Mouse (Mus musculus) urinary bladder, postnatal 25 days (tissue): ENCODE measurements at regions not wholly inside any gene's neighbourhood (a gene's known extent, or its start where the extent isn't known, plus 50 kb on each side); places are given as distances from the start of the nearest gene placed in this dataset.
A peak's percentile ranks its signal among the peaks of the same experiment; 100 is the strongest.

Experiments used
- DNase-seq: peaks from one replicate; pipeline ENCODE4 v3.0.0; 2022; ENCODE audit warnings: low spot score

- DNase-seq, result no peak
These were observed 305.3 kb downstream of the Fam49a start for GRCm38 (mm10) chr12:12567058-12567733.

DNA sequence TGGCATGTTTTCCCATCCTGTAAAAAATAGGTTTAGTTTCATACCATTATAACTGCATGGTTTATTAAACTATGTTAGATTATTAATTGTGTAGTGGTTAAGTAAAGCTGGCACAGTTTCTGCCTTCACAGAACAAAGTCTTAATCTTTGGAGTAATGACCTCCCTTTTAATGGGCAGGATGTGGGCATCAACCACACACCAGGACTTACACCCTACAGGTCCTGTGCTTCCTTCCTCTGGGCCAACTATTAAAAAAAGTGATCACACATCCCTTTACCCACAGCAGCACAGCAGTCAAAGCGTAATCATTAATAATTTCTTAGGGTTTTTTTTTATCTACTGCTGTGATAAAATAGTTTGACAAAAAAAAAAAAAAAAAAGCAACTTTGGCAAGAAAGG, 300.3 kb downstream of the Fam49a start:
- no peak for DNase-seq

DNA sequence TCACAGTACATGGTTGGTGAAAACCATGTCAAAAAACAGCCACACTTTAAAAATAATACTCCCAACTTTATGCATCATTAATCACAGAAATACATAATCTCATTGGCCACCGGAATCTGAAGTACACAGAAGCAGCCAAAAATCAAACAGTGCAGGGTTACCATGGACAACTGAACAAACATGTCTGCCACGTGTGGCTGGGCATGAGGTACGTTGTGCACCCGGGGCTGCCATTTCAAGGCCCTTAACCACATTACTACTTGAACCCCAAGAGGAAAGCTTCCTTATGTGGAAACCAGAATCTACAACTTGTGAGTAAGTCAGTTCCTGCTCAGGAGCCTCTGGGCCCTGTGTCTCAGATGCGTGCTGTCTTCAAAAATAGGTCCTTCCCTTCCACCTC, 289.9 kb downstream of the Fam49a start:
- DNase-seq, result no peak

DNA sequence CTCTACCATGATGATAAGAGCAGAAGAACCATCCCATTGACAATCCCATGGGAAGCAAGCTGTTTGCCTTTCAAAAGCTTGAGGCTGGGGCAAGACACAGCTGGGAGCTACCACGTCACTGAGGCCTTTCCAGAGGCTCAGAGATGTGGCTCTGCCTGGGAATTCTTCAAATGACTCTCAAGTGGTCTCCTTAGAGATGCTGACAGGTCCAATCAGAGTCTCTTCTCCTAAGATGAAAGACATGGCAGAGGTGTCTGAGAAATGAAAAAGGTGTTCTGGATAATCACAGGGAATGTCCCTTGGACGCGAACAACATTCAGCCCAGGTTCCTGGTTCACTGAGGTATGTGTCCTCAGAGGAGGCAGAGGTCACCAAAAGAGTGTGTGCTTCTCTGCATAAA, 287.7 kb downstream of the Fam49a start:
- DNase-seq, result no peak

DNA sequence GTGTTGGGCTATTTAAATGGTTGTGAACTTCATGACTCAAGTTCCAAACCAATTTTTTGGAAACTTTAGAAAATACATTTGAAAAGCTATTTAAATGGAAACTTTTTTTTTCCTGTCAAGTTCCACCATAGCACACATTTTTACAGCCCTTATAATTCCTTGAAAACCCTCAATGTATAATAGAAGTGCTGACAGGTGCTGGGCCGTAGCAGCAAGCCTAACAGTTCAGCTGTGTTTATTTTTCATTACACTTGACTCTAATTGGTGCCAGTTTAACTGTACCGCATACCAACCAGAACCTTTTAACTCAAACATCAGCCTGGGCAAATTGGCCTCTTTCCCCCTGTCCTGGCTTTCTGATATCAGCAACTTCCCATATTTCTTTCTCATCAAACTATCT, 286.7 kb downstream of the Fam49a start:
- no peak for DNase-seq

- no peak for DNase-seq
These were observed 285.5 kb downstream of the Fam49a start for GRCm38 (mm10) chr12:12547477-12547876.

DNA sequence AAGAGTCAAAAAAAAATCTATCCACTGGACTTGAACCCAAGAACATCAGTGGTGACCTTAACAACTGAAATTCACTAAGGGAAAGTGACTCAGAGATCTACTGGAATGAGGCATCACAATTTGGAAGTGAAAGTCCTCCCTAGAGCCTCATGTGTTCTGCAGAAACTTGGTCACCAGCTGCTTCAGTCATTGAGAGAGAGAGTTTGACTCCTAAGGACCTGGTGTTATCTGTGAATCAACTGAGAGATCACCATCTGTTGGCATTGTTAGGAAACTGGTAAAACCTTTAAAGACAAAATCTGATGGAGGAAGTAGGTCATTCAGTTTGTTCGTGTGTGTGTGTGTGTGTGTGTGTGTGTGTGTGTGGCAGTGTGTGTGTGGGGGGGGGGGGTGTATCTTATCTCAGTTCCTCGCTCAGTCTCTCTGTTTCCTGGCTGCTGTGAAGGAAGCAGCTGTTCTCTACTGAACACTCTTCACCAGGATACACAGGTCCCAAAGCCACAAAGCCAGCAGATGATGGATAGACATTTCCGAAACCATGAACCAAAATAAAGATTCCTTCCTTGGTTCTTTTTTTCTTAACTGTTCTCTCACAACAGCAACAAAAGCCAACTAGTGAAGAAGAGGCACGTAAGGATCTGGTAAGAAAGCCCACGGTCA, 284.6 kb downstream of the Fam49a start:
- DNase-seq, result no peak

DNA sequence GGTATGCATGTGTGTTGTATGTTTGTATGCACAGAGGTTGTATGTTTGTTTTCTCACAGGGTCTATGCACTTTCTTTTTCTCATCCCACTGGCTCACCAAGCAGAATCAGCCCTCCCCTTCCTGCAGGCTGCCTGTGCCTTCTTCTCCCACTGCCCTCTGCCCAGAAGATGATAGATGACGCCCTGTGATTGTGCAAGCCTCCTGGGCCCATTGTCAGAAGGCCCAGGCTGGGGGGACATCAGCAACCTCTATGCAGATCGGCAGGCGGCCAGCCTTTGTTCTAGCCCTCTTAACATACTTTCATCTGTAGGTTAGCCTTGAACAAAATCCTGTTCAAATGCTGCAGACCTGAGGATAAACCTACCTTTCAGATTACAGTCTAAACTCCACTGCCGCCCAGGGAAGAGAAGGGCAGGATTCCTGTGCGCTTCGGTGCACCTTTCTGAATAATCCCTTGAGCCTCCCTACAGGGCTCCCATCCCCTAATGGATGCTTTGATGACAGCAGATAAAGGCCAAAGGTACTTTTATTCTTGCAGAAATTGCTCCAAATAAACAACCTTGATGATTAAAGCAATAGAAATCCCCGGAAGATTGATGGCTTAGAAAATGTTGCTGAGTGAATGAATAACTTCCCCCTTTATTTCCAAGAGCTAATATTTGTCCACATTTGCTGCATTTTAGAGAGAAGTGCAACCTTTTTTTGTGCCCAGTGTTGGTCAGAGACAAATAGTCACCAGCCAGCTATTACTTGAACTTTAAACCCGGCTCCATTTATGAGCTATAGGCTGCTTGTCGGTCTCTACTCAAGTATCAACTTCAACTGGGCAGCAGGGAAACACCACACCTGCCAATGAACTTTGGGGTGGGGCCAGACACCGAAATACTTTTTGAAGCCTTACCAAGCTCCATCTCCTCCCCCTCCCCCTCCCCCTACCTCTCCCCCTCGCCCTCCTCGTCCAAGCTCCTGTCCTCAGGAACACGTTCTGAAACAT, 279.4 kb downstream of the Fam49a start:
- DNase-seq, result peak; percentile 7

DNA sequence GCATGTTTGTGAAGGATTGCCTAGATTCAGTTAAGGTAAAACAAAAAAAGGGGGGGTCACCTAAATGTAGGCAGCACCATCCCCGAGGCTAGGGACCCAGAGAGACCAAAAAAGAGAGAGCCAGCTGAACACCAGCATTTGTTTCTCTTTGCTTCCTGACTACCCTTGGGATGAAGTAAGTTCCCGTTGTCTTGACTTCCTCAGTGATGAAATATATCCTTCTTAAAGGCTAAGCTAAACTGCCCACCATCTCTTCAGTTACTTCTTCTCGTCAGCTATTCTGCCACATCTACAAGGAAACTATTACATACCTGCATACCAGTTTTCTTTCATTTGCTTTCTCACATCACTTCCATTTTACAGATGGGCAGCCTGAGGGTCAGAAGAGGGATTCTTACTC, 277.4 kb downstream of the Fam49a start:
- DNase-seq, result no peak

- DNase-seq, result no peak
These were observed 272.8 kb downstream of the Fam49a start for GRCm38 (mm10) chr12:12534779-12535178.

DNA sequence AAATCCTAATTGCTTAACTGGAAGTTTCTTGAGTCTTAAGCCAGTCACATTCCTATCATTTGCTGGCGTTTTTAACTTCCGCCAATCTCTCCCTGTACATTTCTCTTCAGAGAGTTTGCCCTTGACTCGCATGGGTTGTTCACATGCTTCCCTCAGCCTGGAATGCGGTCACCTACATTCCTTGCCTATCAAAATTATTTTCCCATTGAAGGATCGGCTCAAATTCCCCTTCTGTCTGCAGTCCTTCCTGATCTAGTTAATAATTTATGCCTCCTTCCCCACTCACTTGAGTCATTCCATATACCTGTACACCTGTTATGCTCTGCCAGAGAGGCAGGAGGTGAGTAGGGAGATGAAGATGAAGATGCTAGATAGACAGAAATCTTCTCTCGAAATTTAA, 268.9 kb downstream of the Fam49a start:
- no peak for DNase-seq

DNA sequence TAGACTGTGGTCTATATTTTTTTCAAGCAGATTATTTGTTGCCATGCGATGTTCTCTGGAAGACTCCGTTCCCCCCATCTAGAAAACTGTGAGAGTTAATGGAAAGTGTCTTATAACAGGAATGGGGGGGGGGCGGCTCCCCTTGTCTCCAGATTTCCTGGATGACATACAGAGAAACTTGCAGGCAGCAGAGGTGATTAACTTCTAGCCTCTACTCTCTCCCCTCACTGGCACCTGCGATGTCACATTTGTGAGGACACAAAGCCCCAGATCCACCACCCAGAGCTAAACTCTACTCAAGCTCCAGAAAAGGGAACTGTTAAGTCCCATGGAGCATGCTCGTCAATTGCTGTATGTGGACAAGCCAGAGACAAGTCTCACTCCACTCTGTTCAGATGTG, 267.6 kb downstream of the Fam49a start:
- DNase-seq, result no peak

DNA sequence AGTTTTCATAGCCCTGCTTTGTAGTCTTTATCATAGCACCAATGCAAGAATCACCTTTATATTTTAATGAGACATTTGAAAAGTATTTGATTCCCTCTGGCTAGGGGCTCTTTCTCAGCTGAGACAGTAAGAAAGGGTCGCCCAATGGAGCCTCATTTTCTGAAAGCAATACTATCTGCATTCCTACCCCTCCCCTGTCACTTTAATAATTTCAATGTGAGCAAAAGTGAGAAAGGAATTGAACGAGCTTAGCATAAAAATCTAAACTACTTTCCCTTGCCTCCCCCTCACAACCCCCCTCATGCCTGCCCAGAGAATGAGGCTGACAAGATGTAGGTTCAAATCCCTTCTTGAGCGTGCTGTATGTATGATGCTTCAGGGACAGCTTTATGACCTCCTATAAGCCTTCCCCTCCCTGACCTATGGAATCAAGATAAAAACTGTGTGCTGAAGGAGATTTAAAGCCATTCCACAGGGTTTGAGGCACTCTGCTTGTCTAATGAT, 266.6 kb downstream of the Fam49a start:
- no peak for DNase-seq

GRCm38 (mm10) chr12:12527766-12528477, 266.0 kb downstream of the Fam49a start:
- no peak for DNase-seq

DNA sequence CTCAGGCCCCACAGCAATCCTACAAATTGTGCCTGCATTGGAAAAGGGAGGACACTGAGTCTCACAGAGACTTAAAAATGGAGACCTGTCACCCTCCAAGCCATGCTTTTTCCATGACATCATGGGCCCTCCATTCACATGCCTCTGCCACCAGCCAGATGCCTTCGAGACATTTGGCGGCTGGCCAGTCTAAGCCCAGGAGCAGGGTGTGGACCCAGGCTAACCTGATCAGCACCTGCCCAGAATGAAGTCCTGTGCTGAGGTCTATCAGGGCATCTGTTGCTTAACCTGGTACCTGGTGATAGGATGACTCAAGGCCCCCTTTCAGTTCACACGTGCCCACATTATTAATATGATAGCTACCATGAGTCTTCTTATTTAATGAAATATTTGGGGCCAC, 265.4 kb downstream of the Fam49a start:
- DNase-seq, result peak; percentile 29

- DNase-seq, result no peak
These were observed 258.4 kb downstream of the Fam49a start for GRCm38 (mm10) chr12:12520311-12520852.

- DNase-seq, result no peak
These were observed 256.6 kb downstream of the Fam49a start for GRCm38 (mm10) chr12:12518490-12519070.

- DNase-seq, result no peak
These were observed 255.1 kb downstream of the Fam49a start for GRCm38 (mm10) chr12:12517020-12517419.

DNA sequence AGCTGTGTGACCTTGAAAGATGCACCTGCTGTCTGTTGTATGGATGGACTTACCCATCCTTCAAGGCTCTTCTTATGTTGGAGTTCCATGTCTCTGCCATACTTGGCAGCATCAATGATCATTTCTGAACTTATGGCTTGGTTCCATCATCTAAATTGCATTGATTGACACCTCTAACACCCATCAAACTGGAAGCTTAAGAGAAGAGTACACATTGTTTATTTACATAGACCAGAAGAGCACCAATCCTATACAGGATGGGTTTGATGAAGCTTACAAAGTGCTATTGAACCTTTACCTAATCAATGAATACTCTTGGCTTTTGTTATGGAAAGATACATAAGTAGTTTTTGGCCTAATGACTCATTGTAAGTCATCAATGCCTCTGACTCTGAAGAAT, 248.8 kb downstream of the Fam49a start:
- DNase-seq, result no peak

GRCm38 (mm10) chr12:12509164-12509937, 247.4 kb downstream of the Fam49a start:
- DNase-seq, result peak; percentile 7
